Mouse (Mus musculus): ENCODE measurements at regions not wholly inside any gene's neighbourhood (a gene's known extent, or its start where the extent isn't known, plus 50 kb on each side); places are given as distances from the start of the nearest gene placed in this dataset.

DNA sequence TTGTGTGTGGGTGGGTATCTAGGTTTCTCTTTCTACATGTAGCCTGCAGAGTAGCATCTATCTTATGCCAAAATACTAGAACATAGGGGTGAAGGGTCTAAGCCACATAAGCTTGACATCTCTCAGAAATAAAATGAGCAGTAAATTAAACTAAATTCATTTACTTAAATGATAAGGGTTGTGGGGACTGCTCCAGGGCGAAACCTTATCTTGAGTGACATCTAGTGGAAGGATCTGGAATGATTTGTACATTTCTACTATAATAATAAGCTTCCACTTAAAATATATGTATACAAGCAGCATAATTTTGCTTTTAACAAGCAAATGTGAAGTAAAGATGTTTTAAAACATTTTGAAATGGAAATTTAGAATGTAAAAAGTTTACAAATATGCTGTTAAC lies 271.4 kb downstream of the Vgll3 start:
- Histone ChIP-seq H3K4me3 (ENCODE audit: low read length) (no peak overlapping the region), H3K9me3 (ENCODE audit: control insufficient read depth, low read length) (no peaks in the 10 kb centered on the region), H3K36me3 (ENCODE audit: control insufficient read depth, insufficient read depth, low read length) (no peaks in the 10 kb centered on the region), H3K9ac (ENCODE audit: low read depth, low read length) (no peak overlapping the region), H3K4me1 (ENCODE audit: control insufficient read depth, insufficient read depth, low read length) (no peaks in the 10 kb centered on the region), H3K4me2 (ENCODE audit: low read depth, low read length) (no peak overlapping the region), H3K27me3 (replicated peaks; ENCODE audit: control insufficient read depth, insufficient read depth, low read length) (no peaks in the 10 kb centered on the region), H3K27ac (ENCODE audit: low read length) (no peak overlapping the region)
- ATAC-seq: no peak
- 12% methylated on average over 1 of the region's 1 CpGs for WGBS

DNA sequence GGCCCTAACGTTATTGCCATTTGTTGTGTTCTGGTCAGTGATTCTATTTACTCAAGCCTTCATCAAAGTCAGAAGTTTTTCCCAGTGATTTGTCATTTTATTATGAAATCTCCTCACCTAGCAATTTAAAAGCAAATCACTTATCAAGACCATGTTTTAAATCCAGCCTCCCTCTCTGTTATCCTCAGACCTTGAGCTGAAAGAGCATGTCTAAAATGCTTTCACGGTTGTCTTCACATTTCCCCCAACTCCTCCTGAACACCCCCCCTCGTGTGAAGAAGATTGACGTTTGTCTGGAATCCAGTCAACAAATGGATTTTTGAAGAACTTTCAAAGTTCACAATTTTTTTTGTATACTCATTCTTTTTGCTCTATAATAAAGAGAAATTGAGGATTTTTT lies 277.7 kb downstream of the Vgll3 start:
- 79% methylated on average over 4 of the region's 4 CpGs for WGBS
- H3K4me2 ChIP-seq (ENCODE audit: low read depth, low read length): no peak overlapping the region

GRCm38 (mm10) chr16:66095682-66096081 lies 280.6 kb downstream of the Vgll3 start:
- H3K4me2 ChIP-seq (ENCODE audit: low read depth, low read length): no peak overlapping the region
- no peaks in the 10 kb centered on the region for H3K27me3 ChIP-seq (replicated peaks; ENCODE audit: control insufficient read depth, insufficient read depth, low read length)
- WGBS: 72% methylated on average over 7 of the region's 7 CpGs
- no peak overlapping the region for H3K4me3 ChIP-seq (ENCODE audit: low read length)
- H3K9me3 ChIP-seq (ENCODE audit: control insufficient read depth, low read length): no peaks in the 10 kb centered on the region
- no peak for ATAC-seq
- no peak overlapping the region for H3K9ac ChIP-seq (ENCODE audit: low read depth, low read length)
- H3K36me3 ChIP-seq (ENCODE audit: control insufficient read depth, insufficient read depth, low read length): no peaks in the 10 kb centered on the region
- H3K4me1 ChIP-seq (ENCODE audit: control insufficient read depth, insufficient read depth, low read length): no peaks in the 10 kb centered on the region
- H3K27ac ChIP-seq (ENCODE audit: low read length): no peak overlapping the region

More for the DNA sequence above, 277.7 kb downstream of the Vgll3 start:
- H3K4me3 ChIP-seq (ENCODE audit: low read length): no peak overlapping the region
- no peaks in the 10 kb centered on the region for H3K9me3 ChIP-seq (ENCODE audit: control insufficient read depth, low read length)
- H3K36me3 ChIP-seq (ENCODE audit: control insufficient read depth, insufficient read depth, low read length): no peaks in the 10 kb centered on the region
- no peak for ATAC-seq
- no peak overlapping the region for H3K27ac ChIP-seq (ENCODE audit: low read length)
- no peaks in the 10 kb centered on the region for H3K4me1 ChIP-seq (ENCODE audit: control insufficient read depth, insufficient read depth, low read length)
- H3K9ac ChIP-seq (ENCODE audit: low read depth, low read length): no peak overlapping the region
- no peaks in the 10 kb centered on the region for H3K27me3 ChIP-seq (replicated peaks; ENCODE audit: control insufficient read depth, insufficient read depth, low read length)

- Histone ChIP-seq H3K4me2 (ENCODE audit: low read depth, low read length) (no peak overlapping the region), H3K9me3 (ENCODE audit: control insufficient read depth, low read length) (no peaks in the 10 kb centered on the region), H3K9ac (ENCODE audit: low read depth, low read length) (no peak overlapping the region), H3K4me3 (ENCODE audit: low read length) (no peak overlapping the region), H3K27me3 (replicated peaks; ENCODE audit: control insufficient read depth, insufficient read depth, low read length) (no peaks in the 10 kb centered on the region), H3K36me3 (ENCODE audit: control insufficient read depth, insufficient read depth, low read length) (no peaks in the 10 kb centered on the region), H3K27ac (ENCODE audit: low read length) (no peak overlapping the region), H3K4me1 (ENCODE audit: control insufficient read depth, insufficient read depth, low read length) (no peaks in the 10 kb centered on the region)
- 89% methylated on average over 3 of the region's 3 CpGs for WGBS
- ATAC-seq: no peak
Observed at GRCm38 (mm10) chr16:66117930-66118329, 302.9 kb downstream of the Vgll3 start.

DNA sequence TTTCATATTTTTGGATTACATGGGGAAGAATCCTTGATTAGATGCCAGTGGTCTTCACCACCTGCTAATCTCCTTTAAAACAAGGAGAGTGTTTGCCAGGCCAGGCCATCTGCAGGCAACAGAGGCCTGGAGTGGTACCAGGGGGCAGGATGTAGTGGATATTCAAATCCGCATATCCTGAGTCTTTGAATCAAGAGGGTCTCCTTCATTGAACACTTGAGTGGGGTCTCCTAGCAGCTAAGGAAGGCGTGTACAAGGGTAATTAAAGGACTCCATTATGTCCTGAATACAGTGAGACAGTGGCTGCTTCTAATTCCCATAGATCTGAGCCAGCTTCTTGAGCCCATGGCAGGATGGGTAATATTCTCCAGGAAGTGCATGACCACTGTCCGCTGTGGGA lies 322.7 kb downstream of the Vgll3 start:
- Histone ChIP-seq H3K27ac (ENCODE audit: low read length) (no peak overlapping the region), H3K9me3 (ENCODE audit: control insufficient read depth, low read length) (no peaks in the 10 kb centered on the region), H3K27me3 (replicated peaks; ENCODE audit: control insufficient read depth, insufficient read depth, low read length) (no peaks in the 10 kb centered on the region), H3K4me3 (ENCODE audit: low read length) (no peak overlapping the region), H3K36me3 (ENCODE audit: control insufficient read depth, insufficient read depth, low read length) (no peaks in the 10 kb centered on the region), H3K9ac (ENCODE audit: low read depth, low read length) (no peak overlapping the region), H3K4me1 (ENCODE audit: control insufficient read depth, insufficient read depth, low read length) (no peaks in the 10 kb centered on the region), H3K4me2 (ENCODE audit: low read depth, low read length) (no peak overlapping the region)
- no peak for ATAC-seq
- 81% methylated on average over 3 of the region's 3 CpGs for WGBS

DNA sequence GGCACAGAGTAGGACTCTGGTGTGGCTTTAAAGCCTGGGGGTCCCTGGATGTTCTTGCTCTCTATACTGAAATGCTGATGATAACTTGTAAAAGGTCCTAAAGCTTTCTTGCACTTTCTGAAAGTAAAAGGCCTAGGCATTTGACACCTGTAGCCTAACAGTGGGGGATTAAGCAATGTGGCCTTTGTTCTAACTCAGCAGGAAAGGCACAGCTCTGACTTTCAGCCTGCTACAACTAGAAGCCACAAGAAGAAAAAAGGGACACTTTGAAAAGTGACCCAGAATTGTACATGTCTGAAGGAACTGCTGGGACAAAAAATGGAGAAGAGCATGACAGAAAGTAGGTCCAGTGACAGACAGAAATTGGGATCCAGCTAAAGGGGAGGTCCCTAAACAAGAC lies 329.7 kb downstream of the Vgll3 start:
- H3K4me2 ChIP-seq (ENCODE audit: low read depth, low read length): no peak overlapping the region

GRCm38 (mm10) chr16:66145280-66145679 lies 330.2 kb downstream of the Vgll3 start:
- ATAC-seq: peak; percentile 93
- H3K36me3 ChIP-seq (ENCODE audit: control insufficient read depth, insufficient read depth, low read length): no peaks in the 10 kb centered on the region
- whole genome bisulfite sequencing: 15% methylated on average over 1 of the region's 1 CpGs
- H3K4me3 ChIP-seq (ENCODE audit: low read length): no peak overlapping the region
- no peaks in the 10 kb centered on the region for H3K9me3 ChIP-seq (ENCODE audit: control insufficient read depth, low read length)
- H3K4me2 ChIP-seq (ENCODE audit: low read depth, low read length): no peak overlapping the region
- no peaks in the 10 kb centered on the region for H3K27me3 ChIP-seq (replicated peaks; ENCODE audit: control insufficient read depth, insufficient read depth, low read length)
- H3K27ac ChIP-seq (ENCODE audit: low read length): no peak overlapping the region
- H3K9ac ChIP-seq (ENCODE audit: low read depth, low read length): no peak overlapping the region
- no peaks in the 10 kb centered on the region for H3K4me1 ChIP-seq (ENCODE audit: control insufficient read depth, insufficient read depth, low read length)

More for the DNA sequence above, 329.7 kb downstream of the Vgll3 start:
- Histone ChIP-seq H3K4me3 (ENCODE audit: low read length) (no peak overlapping the region), H3K27ac (ENCODE audit: low read length) (no peak overlapping the region), H3K4me1 (ENCODE audit: control insufficient read depth, insufficient read depth, low read length) (no peaks in the 10 kb centered on the region), H3K9ac (ENCODE audit: low read depth, low read length) (no peak overlapping the region), H3K9me3 (ENCODE audit: control insufficient read depth, low read length) (no peaks in the 10 kb centered on the region), H3K36me3 (ENCODE audit: control insufficient read depth, insufficient read depth, low read length) (no peaks in the 10 kb centered on the region), H3K27me3 (replicated peaks; ENCODE audit: control insufficient read depth, insufficient read depth, low read length) (no peaks in the 10 kb centered on the region)
- peak; percentile 90 for ATAC-seq

DNA sequence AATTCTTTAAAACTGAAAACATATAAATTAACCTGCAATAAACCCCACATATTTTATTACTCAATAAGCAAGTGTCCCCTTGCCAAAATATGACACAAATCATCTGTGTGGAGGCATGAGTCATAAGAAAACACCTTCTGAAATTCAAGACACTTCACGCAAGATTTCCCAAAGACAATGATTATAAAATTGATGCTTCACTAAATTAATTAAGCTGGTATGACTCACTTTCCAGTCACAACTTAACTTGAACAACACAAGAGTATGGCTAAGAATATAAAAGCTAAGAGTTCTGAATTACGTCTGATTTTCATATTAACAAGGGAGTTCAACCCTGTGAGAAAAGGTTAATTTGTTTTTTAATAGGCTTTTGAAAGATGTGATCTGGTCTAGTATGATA lies 353.2 kb downstream of the Vgll3 start:
- Histone ChIP-seq H3K27ac (ENCODE audit: low read length) (no peak overlapping the region), H3K9ac (ENCODE audit: low read depth, low read length) (no peak overlapping the region), H3K27me3 (replicated peaks; ENCODE audit: control insufficient read depth, insufficient read depth, low read length) (no peaks in the 10 kb centered on the region), H3K4me1 (ENCODE audit: control insufficient read depth, insufficient read depth, low read length) (no peaks in the 10 kb centered on the region), H3K36me3 (ENCODE audit: control insufficient read depth, insufficient read depth, low read length) (no peaks in the 10 kb centered on the region), H3K4me2 (ENCODE audit: low read depth, low read length) (no peak overlapping the region), H3K4me3 (ENCODE audit: low read length) (no peak overlapping the region), H3K9me3 (ENCODE audit: control insufficient read depth, low read length) (no peaks in the 10 kb centered on the region)
- WGBS: 85% methylated on average over 2 of the region's 2 CpGs
- ATAC-seq: no peak

DNA sequence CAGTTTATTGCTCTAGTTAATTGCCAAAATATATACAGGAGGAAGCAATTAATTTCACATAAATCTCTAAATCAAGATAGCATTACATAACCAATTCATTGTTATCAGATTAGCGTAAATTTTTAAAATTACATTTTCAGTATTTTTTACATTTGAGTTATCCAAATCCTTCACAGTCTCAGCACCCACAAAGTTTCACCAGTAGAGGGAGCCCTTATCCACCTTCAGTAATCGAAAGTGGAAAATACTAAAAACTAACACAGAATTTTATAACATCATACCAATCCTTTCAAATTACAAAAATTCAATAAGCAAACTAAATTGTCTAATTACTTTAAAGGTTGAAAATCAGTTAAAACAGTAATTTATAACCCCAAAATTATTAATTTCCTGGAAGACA lies 375.7 kb downstream of the Vgll3 start:
- Histone ChIP-seq H3K27ac (ENCODE audit: low read length) (no peak overlapping the region), H3K4me1 (ENCODE audit: control insufficient read depth, insufficient read depth, low read length) (no peaks in the 10 kb centered on the region), H3K9me3 (ENCODE audit: control insufficient read depth, low read length) (no peaks in the 10 kb centered on the region), H3K27me3 (replicated peaks; ENCODE audit: control insufficient read depth, insufficient read depth, low read length) (no peaks in the 10 kb centered on the region), H3K4me3 (ENCODE audit: low read length) (no peak overlapping the region), H3K9ac (ENCODE audit: low read depth, low read length) (no peak overlapping the region), H3K4me2 (ENCODE audit: low read depth, low read length) (no peak overlapping the region), H3K36me3 (ENCODE audit: control insufficient read depth, insufficient read depth, low read length) (no peaks in the 10 kb centered on the region)
- 29% methylated on average over 2 of the region's 2 CpGs for WGBS
- no peak for ATAC-seq

- H3K9ac ChIP-seq (ENCODE audit: low read depth, low read length): no peak overlapping the region
- H3K9me3 ChIP-seq (ENCODE audit: control insufficient read depth, low read length): no peaks in the 10 kb centered on the region
- no peak overlapping the region for H3K4me2 ChIP-seq (ENCODE audit: low read depth, low read length)
- ATAC-seq: no peak
- no peak overlapping the region for H3K4me3 ChIP-seq (ENCODE audit: low read length)
- H3K4me1 ChIP-seq (ENCODE audit: control insufficient read depth, insufficient read depth, low read length): no peaks in the 10 kb centered on the region
- H3K36me3 ChIP-seq (ENCODE audit: control insufficient read depth, insufficient read depth, low read length): no peaks in the 10 kb centered on the region
- WGBS: 93% methylated on average over 7 of the region's 7 CpGs
- H3K27ac ChIP-seq (ENCODE audit: low read length): no peak overlapping the region
- H3K27me3 ChIP-seq (replicated peaks; ENCODE audit: control insufficient read depth, insufficient read depth, low read length): no peaks in the 10 kb centered on the region
Observed at GRCm38 (mm10) chr16:66201406-66201805, 386.3 kb downstream of the Vgll3 start.
